Mouse (Mus musculus): ENCODE results near the gene Dglucy. TPM values are rescaled to one million over a fixed set of nuclear protein-coding genes. Genes with fewer than 3 reads are reported as not detected.

The Dglucy gene
- polyA plus RNA-seq, 1 experiment: 5.2 TPM

GRCm38 (mm10) chr12:100885585-100885984 is 106.7 kb downstream of the Dglucy start:
- WGBS: 52% methylated on average over 3 of the region's 3 CpGs
- H3K4me3 ChIP-seq (replicated peaks; ENCODE audit: control insufficient read depth, low read depth, low read length): no peak overlapping the region
- H3K27ac ChIP-seq (ENCODE audit: control insufficient read depth, insufficient read depth, low read depth, low read length, poor library complexity): no peak overlapping the region
- TF ChIP-seq POLR2A (IDR thresholded peaks at IDR 0.05; ENCODE audit: borderline replicate concordance, control insufficient read depth, low read depth, low read length): no peak
- no peak for TF ChIP-seq CTCF (IDR thresholded peaks at IDR 0.05; ENCODE audit: control insufficient read depth, insufficient read depth, low read length)
- no peaks in the 10 kb centered on the region for H3K4me1 ChIP-seq (ENCODE audit: control insufficient read depth, insufficient read depth, low read length)

- H3K27ac ChIP-seq (ENCODE audit: control insufficient read depth, insufficient read depth, low read depth, low read length, poor library complexity): no peak overlapping the region
- 79% methylated on average over 4 of the region's 4 CpGs for WGBS
- TF ChIP-seq CTCF (IDR thresholded peaks at IDR 0.05; ENCODE audit: control insufficient read depth, insufficient read depth, low read length) (no peak), POLR2A (IDR thresholded peaks at IDR 0.05; ENCODE audit: borderline replicate concordance, control insufficient read depth, low read depth, low read length) (no peak)
- no peak overlapping the region for H3K4me3 ChIP-seq (replicated peaks; ENCODE audit: control insufficient read depth, low read depth, low read length)
- no peaks in the 10 kb centered on the region for H3K4me1 ChIP-seq (ENCODE audit: control insufficient read depth, insufficient read depth, low read length)
Observed at GRCm38 (mm10) chr12:100886877-100887276, 108.0 kb downstream of the Dglucy start.

GRCm38 (mm10) chr12:100887801-100888258 is 109.0 kb downstream of the Dglucy start:
- no peak overlapping the region for H3K4me3 ChIP-seq (replicated peaks; ENCODE audit: control insufficient read depth, low read depth, low read length)
- no peak overlapping the region for H3K27ac ChIP-seq (ENCODE audit: control insufficient read depth, insufficient read depth, low read depth, low read length, poor library complexity)
- no peaks in the 10 kb centered on the region for H3K4me1 ChIP-seq (ENCODE audit: control insufficient read depth, insufficient read depth, low read length)
- TF ChIP-seq POLR2A (IDR thresholded peaks at IDR 0.05; ENCODE audit: borderline replicate concordance, control insufficient read depth, low read depth, low read length) (no peak), CTCF (IDR thresholded peaks at IDR 0.05; ENCODE audit: control insufficient read depth, insufficient read depth, low read length) (no peak)
- 11% methylated on average over 12 of the region's 12 CpGs for WGBS

GRCm38 (mm10) chr12:100890548-100890947 is 111.7 kb downstream of the Dglucy start:
- Histone ChIP-seq H3K4me1 (ENCODE audit: control insufficient read depth, insufficient read depth, low read length) (no peaks in the 10 kb centered on the region; the same call in 1 of the 2 replicates), H3K27ac (ENCODE audit: control insufficient read depth, insufficient read depth, low read depth, low read length, poor library complexity) (no peak overlapping the region)
- 49% methylated on average over 3 of the region's 3 CpGs for WGBS

GRCm38 (mm10) chr12:100895504-100895903 is 116.6 kb downstream of the Dglucy start:
- TF ChIP-seq POLR2A (IDR thresholded peaks at IDR 0.05; ENCODE audit: borderline replicate concordance, control insufficient read depth, low read depth, low read length) (no peak), CTCF (IDR thresholded peaks at IDR 0.05; ENCODE audit: control insufficient read depth, insufficient read depth, low read length) (no peak)
- Histone ChIP-seq H3K4me1 (ENCODE audit: control insufficient read depth, insufficient read depth, low read length) (peaks cover 3% of the 10 kb centered on the region), H3K27ac (ENCODE audit: control insufficient read depth, insufficient read depth, low read depth, low read length, poor library complexity) (no peak overlapping the region), H3K4me3 (replicated peaks; ENCODE audit: control insufficient read depth, low read depth, low read length) (no peak overlapping the region)
- 11% methylated on average over 2 of the region's 2 CpGs for WGBS

More at GRCm38 (mm10) chr12:100890548-100890947, 111.7 kb downstream of the Dglucy start:
- TF ChIP-seq POLR2A (IDR thresholded peaks at IDR 0.05; ENCODE audit: borderline replicate concordance, control insufficient read depth, low read depth, low read length) (no peak), CTCF (IDR thresholded peaks at IDR 0.05; ENCODE audit: control insufficient read depth, insufficient read depth, low read length) (no peak)
- no peak overlapping the region for H3K4me3 ChIP-seq (replicated peaks; ENCODE audit: control insufficient read depth, low read depth, low read length)

- Histone ChIP-seq H3K4me1 (ENCODE audit: control insufficient read depth, insufficient read depth, low read length) (peaks cover 3% of the 10 kb centered on the region), H3K4me3 (replicated peaks; ENCODE audit: control insufficient read depth, low read depth, low read length) (no peak overlapping the region), H3K27ac (ENCODE audit: control insufficient read depth, insufficient read depth, low read depth, low read length, poor library complexity) (no peak overlapping the region)
- TF ChIP-seq CTCF (IDR thresholded peaks at IDR 0.05; ENCODE audit: control insufficient read depth, insufficient read depth, low read length): no peak
- no peak for TF ChIP-seq POLR2A (IDR thresholded peaks at IDR 0.05; ENCODE audit: borderline replicate concordance, control insufficient read depth, low read depth, low read length)
- 61% methylated on average over 3 of the region's 3 CpGs for WGBS
Observed at GRCm38 (mm10) chr12:100896661-100897060, 117.8 kb downstream of the Dglucy start.

GRCm38 (mm10) chr12:100897736-100898650 is 119.1 kb downstream of the Dglucy start:
- 38% methylated on average over 12 of the region's 12 CpGs for WGBS

GRCm38 (mm10) chr12:100899111-100899640 is 120.3 kb downstream of the Dglucy start:
- Histone ChIP-seq H3K4me1 (ENCODE audit: control insufficient read depth, insufficient read depth, low read length) (peaks cover 3% of the 10 kb centered on the region), H3K27ac (ENCODE audit: control insufficient read depth, insufficient read depth, low read depth, low read length, poor library complexity) (no peak overlapping the region), H3K4me3 (replicated peaks; ENCODE audit: control insufficient read depth, low read depth, low read length) (peak overlapping the region; percentile 58)
- TF ChIP-seq POLR2A (IDR thresholded peaks at IDR 0.05; ENCODE audit: borderline replicate concordance, control insufficient read depth, low read depth, low read length) (no peak), CTCF (IDR thresholded peaks at IDR 0.05; ENCODE audit: control insufficient read depth, insufficient read depth, low read length) (no peak)
- WGBS: 2% methylated on average over 30 of the region's 30 CpGs

More at GRCm38 (mm10) chr12:100897736-100898650, 119.1 kb downstream of the Dglucy start:
- Histone ChIP-seq H3K4me3 (replicated peaks; ENCODE audit: control insufficient read depth, low read depth, low read length) (no peak overlapping the region), H3K27ac (ENCODE audit: control insufficient read depth, insufficient read depth, low read depth, low read length, poor library complexity) (no peak overlapping the region), H3K4me1 (ENCODE audit: control insufficient read depth, insufficient read depth, low read length) (peaks cover 3% of the 10 kb centered on the region)
- no peak for TF ChIP-seq POLR2A (IDR thresholded peaks at IDR 0.05; ENCODE audit: borderline replicate concordance, control insufficient read depth, low read depth, low read length)
- TF ChIP-seq CTCF (IDR thresholded peaks at IDR 0.05; ENCODE audit: control insufficient read depth, insufficient read depth, low read length): no peak

All from bone marrow, adult 2 months (tissue).